Mouse (Mus musculus) MEL (cell line): ENCODE data around the gene Stil. TPM values are rescaled to one million over a fixed set of nuclear protein-coding genes. Genes with fewer than 3 reads are reported as not detected.

Experiments used
- DNase-seq: peaks from one replicate; pipeline ENCODE4 v3.0.0; 2011; ENCODE audit warnings: low read depth, low spot score
- H3K27ac ChIP-seq: 2 replicates; pipeline ENCODE4 v1.5.1; 2012; ENCODE audit warnings: low read depth, mild to moderate bottlenecking, control low read depth, low read length, moderate library complexity; ENCODE audit not compliant: control insufficient read depth
- H3K27me3 ChIP-seq, 2 experiments: fragments of 150-350 bp in 1 of 2; sonication (generic) in 1 of 2; 2 replicates each; pipeline ENCODE4 v1.6.1; 2012; ENCODE audit warnings: low read length in 2 of 2, mild to moderate bottlenecking in 2 of 2, improper control_type of control experiment in 1 of 2, moderate library complexity in 1 of 2; ENCODE audit not compliant: insufficient read depth in 2 of 2, control insufficient read depth in 1 of 2
- H3K36me3 ChIP-seq, 2 experiments: 2 replicates each; pipeline ENCODE4 v1.6.1; 2012 to 2014; ENCODE audit warnings: low read length in 2 of 2, improper control_type of control experiment in 1 of 2, inconsistent platforms in 1 of 2, mild to moderate bottlenecking in 1 of 2; ENCODE audit not compliant: insufficient read depth in 2 of 2, control insufficient read depth in 1 of 2
- H3K4me1 ChIP-seq, 2 experiments: fragments of 150-350 bp in 1 of 2; sonication (generic) in 1 of 2; 2 replicates each; pipeline ENCODE4 v1.6.1; 2012; ENCODE audit warnings: low read length in 2 of 2, improper control_type of control experiment in 1 of 2, mild to moderate bottlenecking in 1 of 2; ENCODE audit not compliant: insufficient read depth in 2 of 2, control insufficient read depth in 1 of 2
- H3K4me3 ChIP-seq, 2 experiments: fragments of 150-350 bp in 1 of 2; sonication (generic) in 1 of 2; 2 replicates each; pipeline ENCODE4 v1.5.1; 2012; ENCODE audit warnings: low read depth in 2 of 2, low read length in 2 of 2, mild to moderate bottlenecking in 2 of 2, moderate library complexity in 2 of 2, control low read depth in 1 of 2, improper control_type of control experiment in 1 of 2; ENCODE audit not compliant: control insufficient read depth in 1 of 2, insufficient read depth in 1 of 2
- H3K79me2 ChIP-seq: 2 replicates; pipeline ENCODE4 v1.6.1; 2012; ENCODE audit warnings: mild to moderate bottlenecking, low read length, moderate library complexity; ENCODE audit not compliant: control insufficient read depth, poor library complexity, insufficient read depth
- H3K9ac ChIP-seq: 2 replicates; pipeline ENCODE4 v1.6.1; 2012; ENCODE audit warnings: low read depth, mild to moderate bottlenecking, control low read depth, low read length, moderate library complexity; ENCODE audit not compliant: control insufficient read depth, poor library complexity, severe bottlenecking
- H3K9me3 ChIP-seq: fragments of 150-350 bp; sonication (generic); replicated peaks from 2 replicates; pipeline ENCODE4 v1.6.1; 2012; ENCODE audit warnings: mild to moderate bottlenecking, low read length, improper control_type of control experiment, moderate library complexity; ENCODE audit not compliant: insufficient read depth
- BHLHE40 ChIP-seq: IDR thresholded peaks from 2 replicates; pipeline ENCODE4 v1.6.1; 2012; ENCODE audit warnings: low read depth, mild to moderate bottlenecking, inconsistent platforms, low read length, improper control_type of control experiment, borderline replicate concordance
- CTCF ChIP-seq, 3 experiments: IDR thresholded peaks in 2 of 3; conservative IDR thresholded peaks in 1 of 3; 2 replicates each; pipeline ENCODE4 v1.5.1; 2011 to 2012; ENCODE audit warnings: low read length in 3 of 3, low read depth in 2 of 3, mild to moderate bottlenecking in 2 of 3, improper control_type of control experiment in 1 of 3, inconsistent platforms in 1 of 3, mixed read lengths in 1 of 3, moderate library complexity in 1 of 3; ENCODE audit not compliant: control insufficient read depth in 1 of 3, insufficient read depth in 1 of 3, poor library complexity in 1 of 3, severe bottlenecking in 1 of 3
- E2F4 ChIP-seq: IDR thresholded peaks from 2 replicates; pipeline ENCODE4 v1.6.1; 2011; ENCODE audit warnings: low read depth, low read length, improper control_type of control experiment, borderline replicate concordance
- EP300 ChIP-seq, 2 experiments: IDR thresholded peaks; 2 replicates each; pipeline ENCODE4 v1.6.1; 2011; ENCODE audit warnings: improper control_type of control experiment in 2 of 2, low read length in 2 of 2, low read depth in 1 of 2, mild to moderate bottlenecking in 1 of 2
- ETS1 ChIP-seq: IDR thresholded peaks from 2 replicates; pipeline ENCODE4 v1.6.1; 2012; ENCODE audit warnings: low read depth, mild to moderate bottlenecking, inconsistent platforms, low read length, improper control_type of control experiment, moderate library complexity
- GATA1 ChIP-seq: IDR thresholded peaks from 2 replicates; pipeline ENCODE4 v1.6.1; 2011; ENCODE audit warnings: low read depth, low read length, improper control_type of control experiment
- HCFC1 ChIP-seq: IDR thresholded peaks from 2 replicates; pipeline ENCODE4 v1.6.1; 2012; ENCODE audit warnings: low read depth, mild to moderate bottlenecking, inconsistent platforms, low read length, improper control_type of control experiment, moderate library complexity
- JUND ChIP-seq: IDR thresholded peaks from 2 replicates; pipeline ENCODE4 v1.6.1; 2011; ENCODE audit warnings: low read depth, mild to moderate bottlenecking, improper control_type of control experiment, low read length
- KAT2A ChIP-seq: conservative IDR thresholded peaks from 2 replicates; pipeline ENCODE4 v1.6.1; 2012; ENCODE audit warnings: low read depth, low read length, improper control_type of control experiment, inconsistent platforms
- MAX ChIP-seq: IDR thresholded peaks from 2 replicates; pipeline ENCODE4 v1.6.1; 2011; ENCODE audit warnings: low read length, improper control_type of control experiment
- MEF2A ChIP-seq: IDR thresholded peaks from 2 replicates; pipeline ENCODE4 v1.6.1; 2014; ENCODE audit warnings: low read depth, mild to moderate bottlenecking, inconsistent platforms, low read length, improper control_type of control experiment; ENCODE audit not compliant: poor library complexity, insufficient replicate concordance, severe bottlenecking; ENCODE audit errors: extremely low read depth
- POLR2A ChIP-seq, 2 experiments: IDR thresholded peaks; 2 replicates each; pipeline ENCODE4 v1.6.1; 2011 to 2012; ENCODE audit warnings: low read length in 2 of 2, mild to moderate bottlenecking in 2 of 2, control low read depth in 1 of 2, improper control_type of control experiment in 1 of 2, low read depth in 1 of 2, moderate library complexity in 1 of 2; ENCODE audit not compliant: control insufficient read depth in 1 of 2, insufficient read depth in 1 of 2, poor library complexity in 1 of 2
- POLR2AphosphoS2 ChIP-seq: IDR thresholded peaks from 2 replicates; pipeline ENCODE4 v1.6.1; 2011; ENCODE audit warnings: low read length, improper control_type of control experiment
- RCOR1 ChIP-seq: IDR thresholded peaks from 2 replicates; pipeline ENCODE4 v1.6.1; 2012; ENCODE audit warnings: low read depth, mild to moderate bottlenecking, inconsistent platforms, low read length, improper control_type of control experiment
- SMC3 ChIP-seq: IDR thresholded peaks from 2 replicates; pipeline ENCODE4 v1.6.1; 2011; ENCODE audit warnings: low read depth, low read length, improper control_type of control experiment
- TCF12 ChIP-seq: IDR thresholded peaks from 2 replicates; pipeline ENCODE4 v1.6.1; 2014; ENCODE audit warnings: low read depth, mild to moderate bottlenecking, inconsistent platforms, low read length, improper control_type of control experiment, moderate library complexity
- USF2 ChIP-seq, 2 experiments: IDR thresholded peaks; 2 replicates each; pipeline ENCODE4 v1.6.1; 2011 to 2012; ENCODE audit warnings: improper control_type of control experiment in 2 of 2, low read length in 2 of 2, borderline replicate concordance in 1 of 2, inconsistent platforms in 1 of 2, low read depth in 1 of 2, mild to moderate bottlenecking in 1 of 2; ENCODE audit not compliant: insufficient read depth in 1 of 2
- ZC3H11A ChIP-seq: IDR thresholded peaks from 2 replicates; pipeline ENCODE4 v1.6.1; 2012; ENCODE audit warnings: low read depth, mild to moderate bottlenecking, inconsistent platforms, low read length, improper control_type of control experiment
- polyA plus RNA-seq, 2 experiments: library from polyadenylated mRNA; stranded (reverse) in 1 of 2; unstranded in 1 of 2; fragments of >175 nt in 1 of 2; fragments of >200 nt in 1 of 2; gene quantifications; 2 replicates each; pipeline versions ENCODE4 v1.2.1 to v1.2.4; 2012; ENCODE audit warnings: low replicate concordance in 2 of 2, low read depth in 1 of 2; ENCODE audit not compliant: insufficient read length in 2 of 2, insufficient read depth in 1 of 2, missing spikeins in 1 of 2
- total RNA-seq: library from RNA; depleted of rRNA; stranded (reverse); fragments of 300-350 nt; gene quantifications from 2 replicates; pipeline ENCODE4 v1.2.3, GENCODE M21; 2012

The Stil gene
- total and polyA plus RNA-seq, 3 experiments, result 5.0 to 9.1 TPM; not detected in 1

DNA sequence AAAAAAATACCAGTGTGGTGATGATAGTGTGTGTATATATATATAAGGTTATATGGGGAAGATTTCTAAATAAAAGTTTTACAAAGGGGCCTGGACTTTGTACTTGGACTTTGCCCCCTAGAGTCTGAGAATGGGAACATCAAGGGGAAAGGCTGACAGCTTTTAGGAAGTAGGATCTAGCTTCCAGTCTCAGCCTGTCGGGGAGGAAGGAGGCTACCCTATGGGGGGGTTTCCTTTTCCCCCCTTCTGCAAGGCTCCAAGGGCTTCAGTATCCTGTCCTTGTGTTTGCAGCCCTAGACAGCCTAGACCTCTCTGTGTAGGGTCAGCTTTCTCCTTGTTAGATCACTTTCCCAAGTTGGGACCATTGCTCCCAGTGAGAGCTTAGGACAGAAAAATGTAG lies 71.7 kb downstream of the Stil start:
- H3K9me3 ChIP-seq, result no peaks in the 10 kb centered on the region
- TF ChIP-seq MAX (no peak), POLR2A (IDR thresholded peaks at IDR 0.05; ENCODE audit: control insufficient read depth in 1 of 2, insufficient read depth in 1 of 2, low read depth in 1 of 2, low read length in 2 of 2, poor library complexity in 1 of 2) (0 out of 4 replicates have a peak, but pooled peaks of 1 of the 2 experiments have one; percentile 10), MEF2A (no peak), HCFC1 (no peak), CTCF (IDR thresholded peaks at IDR 0.05 in 2 of 3, conservative IDR thresholded peaks at IDR 0.05 in 1 of 3; ENCODE audit: control insufficient read depth in 1 of 3, insufficient read depth in 1 of 3, low read depth in 2 of 3, low read length in 3 of 3, poor library complexity in 1 of 3, severe bottlenecking in 1 of 3) (peak in 2 of 3 experiments; percentile 4 to 39; a peak in 2 of 6 replicates), RCOR1 (no peak), KAT2A (no peak)
- TF ChIP-seq, all 39 proteins: peak for 2
- Histone ChIP-seq H3K79me2 (no peaks in the 10 kb centered on the region), H3K27me3 (no peaks in the 10 kb centered on the region), H3K9ac (no peak overlapping the region), H3K27ac (no peak overlapping the region), H3K4me1 (peaks cover 20 to 22% of the 10 kb centered on the region in 2 experiments), H3K36me3 (peaks cover 6 to 19% of the 10 kb centered on the region in 2 experiments), H3K4me3 (no peak overlapping the region)
- DNase-seq, result peak; percentile 51

DNA sequence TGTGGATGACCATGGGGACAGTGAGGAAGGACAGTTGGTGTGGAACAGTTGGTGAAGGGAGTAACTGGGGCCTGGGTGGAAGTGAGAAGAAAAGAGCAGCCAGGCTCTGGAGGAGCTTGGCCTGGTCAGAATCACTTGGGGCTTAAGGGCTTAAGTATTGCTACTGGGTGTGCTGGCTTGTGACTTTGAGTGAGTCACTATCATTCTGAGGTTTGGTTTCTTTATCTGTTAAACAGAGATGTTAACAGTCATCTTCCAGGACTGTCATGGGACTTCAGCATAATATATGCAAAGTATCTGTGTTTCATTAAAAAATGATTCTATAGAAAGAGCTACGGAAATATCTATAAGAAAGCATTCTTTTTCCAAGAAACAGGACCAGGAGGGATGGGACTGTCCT lies 74.8 kb downstream of the Stil start:
- Histone ChIP-seq H3K27me3 (no peaks in the 10 kb centered on the region), H3K27ac (peak overlapping the region; percentile 81), H3K4me1 (peaks cover 20 to 25% of the 10 kb centered on the region in 2 experiments), H3K9ac (peak overlapping the region; percentile 52), H3K9me3 (no peaks in the 10 kb centered on the region), H3K79me2 (no peaks in the 10 kb centered on the region), H3K36me3 (peaks cover 0 to 19% of the 10 kb centered on the region in 2 experiments; a peak in 2 of 4 replicates), H3K4me3 (peak overlapping the region in 1 of 2 experiments; percentile 8; a peak in 1 of 4 replicates)
- peak; percentile 46 for DNase-seq
- TF ChIP-seq EP300 (IDR thresholded peaks at IDR 0.05; ENCODE audit: low read depth in 1 of 2, low read length in 2 of 2) (peak; percentile 53 to 67), JUND (0 out of 2 replicates have a peak, but pooled peaks have one; percentile 34), ETS1 (0 out of 2 replicates have a peak, but pooled peaks have one; percentile 29), SMC3 (no peak), ZC3H11A (0 out of 2 replicates have a peak, but pooled peaks have one; percentile 3), POLR2A (IDR thresholded peaks at IDR 0.05; ENCODE audit: control insufficient read depth in 1 of 2, insufficient read depth in 1 of 2, low read depth in 1 of 2, low read length in 2 of 2, poor library complexity in 1 of 2) (no peak), GATA1 (peak; percentile 68), HCFC1 (0 out of 2 replicates have a peak, but pooled peaks have one; percentile 22), KAT2A (0 out of 2 replicates have a peak, but pooled peaks have one; percentile 22), TCF12 (0 out of 2 replicates have a peak, but pooled peaks have one; percentile 7), RCOR1 (0 out of 2 replicates have a peak, but pooled peaks have one; percentile 55), USF2 (IDR thresholded peaks at IDR 0.05; ENCODE audit: borderline replicate concordance in 1 of 2, insufficient read depth in 1 of 2, low read depth in 1 of 2, low read length in 2 of 2) (no peak), E2F4 (no peak), BHLHE40 (peak; percentile 28; the same call in 1 of the 2 replicates), POLR2AphosphoS2 (no peak)
